Mouse (Mus musculus) T-cell, adult 66 days (primary cell): Measurements from ENCODE around the gene Gm21627. TPM values are rescaled to one million over a fixed set of nuclear protein-coding genes. Genes with fewer than 3 reads are reported as not detected.

Experiments used
- total RNA-seq, 2 experiments: library from RNA; stranded (reverse); gene quantifications; 3 replicates in 1 of 2; 4 replicates in 1 of 2; pipeline ENCODE4 v1.2.4; 2023

Gene Gm21627
- not detected for total RNA-seq

GRCm38 (mm10) chrY:63228127-63228526 is at the start of gene Gm21627:
TSS of gene Gm21627 (plus strand) at chrY:63228427.

